Mouse (Mus musculus) testis, adult 2 months (tissue): Measurements from ENCODE around the gene Prrt1. TPM values are rescaled to one million over a fixed set of nuclear protein-coding genes. Genes with fewer than 3 reads are reported as not detected.

Experiments used
- H3K27ac ChIP-seq: fragments of 200-500 bp; 2 replicates; pipeline ENCODE4 v1.5.1; 2012; ENCODE audit warnings: low read depth, low read length; ENCODE audit not compliant: control insufficient read depth, insufficient read depth
- H3K27me3 ChIP-seq: fragments of 200-500 bp; 2 replicates; pipeline ENCODE4 v1.6.1; 2012; ENCODE audit warnings: mild to moderate bottlenecking, low read length, moderate library complexity; ENCODE audit not compliant: control insufficient read depth, insufficient read depth
- H3K36me3 ChIP-seq: fragments of 200-500 bp; 2 replicates; pipeline ENCODE4 v1.6.1; 2012; ENCODE audit warnings: mild to moderate bottlenecking, low read length; ENCODE audit not compliant: control insufficient read depth, insufficient read depth
- H3K4me1 ChIP-seq: fragments of 200-500 bp; 2 replicates; pipeline ENCODE4 v1.6.1; 2012; ENCODE audit warnings: low read length; ENCODE audit not compliant: control insufficient read depth, insufficient read depth
- H3K4me3 ChIP-seq: fragments of 200-500 bp; 2 replicates; pipeline ENCODE4 v1.5.1; 2012; ENCODE audit warnings: low read depth, mild to moderate bottlenecking, low read length, moderate library complexity, mixed read lengths; ENCODE audit not compliant: control insufficient read depth
- CTCF ChIP-seq: fragments of 200-500 bp; IDR thresholded peaks from 2 replicates; pipeline ENCODE4 v1.5.1; 2012; ENCODE audit warnings: low read depth, mild to moderate bottlenecking, inconsistent platforms, low read length, moderate library complexity; ENCODE audit not compliant: control insufficient read depth, insufficient read depth, insufficient replicate concordance
- POLR2A ChIP-seq: fragments of 200-500 bp; IDR thresholded peaks from 2 replicates; pipeline ENCODE4 v1.6.1; 2012; ENCODE audit warnings: low read depth, mild to moderate bottlenecking, inconsistent platforms, low read length, moderate library complexity; ENCODE audit not compliant: control insufficient read depth
- polyA plus RNA-seq: library from polyadenylated mRNA; depleted of rRNA; stranded (reverse); fragments of >200 nt; gene quantifications from 2 replicates; pipeline ENCODE4 v1.2.3, GENCODE M21; 2012; rRNA removed

The Prrt1 gene
- polyA plus RNA-seq, 1 experiment, result 1.6 TPM

DNA sequence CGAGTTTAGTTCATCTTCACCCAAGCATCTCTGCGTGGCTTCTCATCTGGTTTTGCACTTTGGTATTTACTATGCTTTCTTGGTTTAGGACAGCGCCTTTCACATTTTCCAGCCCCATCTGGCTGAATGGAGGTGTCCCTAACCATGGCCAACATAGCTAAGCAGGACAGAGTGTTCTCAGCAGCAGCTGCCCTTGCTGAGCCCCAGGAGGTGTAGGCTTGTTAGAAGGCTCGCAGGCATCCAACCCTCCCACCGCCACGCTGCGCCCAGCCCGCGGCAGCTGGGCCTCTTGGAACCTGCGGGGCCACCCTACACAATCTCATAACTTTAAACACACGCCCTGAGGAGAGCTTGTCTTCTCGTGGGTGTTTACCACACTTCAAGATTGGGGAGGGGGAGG, 47.3 kb downstream of the Prrt1 start:
- H3K27me3 ChIP-seq, result no peaks in the 10 kb centered on the region; the same call in 1 of the 2 replicates
- peak overlapping the region; percentile 19; the same call in 1 of the 2 replicates for H3K27ac ChIP-seq
- H3K4me3 ChIP-seq, result no peak overlapping the region
- H3K4me1 ChIP-seq, result peaks cover 21% of the 10 kb centered on the region
- TF ChIP-seq POLR2A (no peak), CTCF (no peak)
- no peaks in the 10 kb centered on the region for H3K36me3 ChIP-seq

DNA sequence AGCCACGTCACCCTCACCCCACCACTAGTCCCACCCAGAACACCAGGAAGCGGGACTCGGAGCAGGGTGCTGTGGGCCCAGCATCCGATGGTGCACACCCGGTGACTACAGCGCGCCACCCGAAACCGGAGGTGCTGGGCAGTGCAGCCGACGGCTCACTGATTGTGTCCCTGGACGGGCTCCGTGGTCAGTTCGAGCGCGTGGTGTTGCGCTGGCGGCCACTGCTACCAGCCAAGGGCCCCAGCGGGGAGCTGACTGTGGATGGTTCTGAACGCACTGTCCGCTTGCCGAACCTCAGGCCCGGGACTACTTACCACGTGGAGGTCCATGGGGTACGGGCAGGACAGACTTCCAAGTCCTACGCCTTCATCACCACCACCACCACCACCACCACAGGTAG, 50.9 kb downstream of the Prrt1 start:
- no peak overlapping the region for H3K27ac ChIP-seq
- H3K36me3 ChIP-seq, result no peaks in the 10 kb centered on the region
- peaks cover 18% of the 10 kb centered on the region for H3K4me1 ChIP-seq
- H3K4me3 ChIP-seq, result peak overlapping the region; percentile 15
- no peaks in the 10 kb centered on the region for H3K27me3 ChIP-seq
- TF ChIP-seq CTCF, result no peak
- no peak for TF ChIP-seq POLR2A

DNA sequence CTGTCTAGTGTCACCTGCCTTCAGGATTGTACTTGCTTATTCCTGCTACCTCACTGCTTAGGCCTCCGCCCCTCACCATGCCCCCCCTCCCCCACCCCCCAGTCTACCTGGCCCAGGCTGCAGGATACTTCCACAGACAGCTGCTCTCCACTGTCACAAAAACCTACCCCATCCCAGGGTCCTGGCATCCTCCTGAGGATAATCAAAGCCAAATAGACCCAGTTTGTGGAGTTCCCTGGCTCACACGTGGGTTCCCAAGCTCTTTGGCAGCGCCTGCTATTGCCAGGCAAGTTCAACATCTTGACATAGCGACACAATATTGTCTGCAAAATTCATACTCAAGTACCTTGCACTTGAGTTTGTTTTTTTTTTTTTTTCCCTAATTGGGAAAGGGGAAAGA, 51.3 kb downstream of the Prrt1 start:
- H3K27ac ChIP-seq, result no peak overlapping the region
- H3K36me3 ChIP-seq, result no peaks in the 10 kb centered on the region
- H3K27me3 ChIP-seq, result no peaks in the 10 kb centered on the region
- H3K4me1 ChIP-seq, result peaks cover 16% of the 10 kb centered on the region
- TF ChIP-seq POLR2A (no peak), CTCF (no peak)
- H3K4me3 ChIP-seq, result no peak overlapping the region

DNA sequence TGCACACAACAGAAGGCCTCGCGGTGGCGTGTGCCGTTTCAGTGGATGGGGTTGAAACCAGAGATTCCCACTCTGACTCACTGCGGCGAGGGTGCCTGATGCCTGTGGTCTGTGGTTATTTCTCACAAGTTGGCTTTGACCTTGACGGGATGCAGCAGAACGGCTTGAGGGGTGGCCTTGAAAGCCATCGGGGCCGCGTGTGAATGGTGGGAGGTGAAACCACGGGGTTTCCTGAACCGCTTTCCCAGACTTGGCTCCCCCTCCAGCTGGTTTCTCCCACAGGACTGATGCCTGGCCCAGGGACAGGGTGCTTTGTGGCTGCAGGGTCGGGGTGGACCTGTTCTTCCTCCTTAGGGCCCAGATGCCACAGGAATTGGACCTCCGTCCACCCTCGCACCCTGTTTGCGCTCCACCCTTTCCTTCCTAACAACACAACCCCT, 51.8 kb downstream of the Prrt1 start:
- H3K27me3 ChIP-seq, result no peaks in the 10 kb centered on the region
- peaks cover 16% of the 10 kb centered on the region for H3K4me1 ChIP-seq
- H3K4me3 ChIP-seq, result no peak overlapping the region
- no peaks in the 10 kb centered on the region for H3K36me3 ChIP-seq
- TF ChIP-seq POLR2A (no peak), CTCF (no peak)
- H3K27ac ChIP-seq, result peak overlapping the region; percentile 3; the same call in 1 of the 2 replicates

DNA sequence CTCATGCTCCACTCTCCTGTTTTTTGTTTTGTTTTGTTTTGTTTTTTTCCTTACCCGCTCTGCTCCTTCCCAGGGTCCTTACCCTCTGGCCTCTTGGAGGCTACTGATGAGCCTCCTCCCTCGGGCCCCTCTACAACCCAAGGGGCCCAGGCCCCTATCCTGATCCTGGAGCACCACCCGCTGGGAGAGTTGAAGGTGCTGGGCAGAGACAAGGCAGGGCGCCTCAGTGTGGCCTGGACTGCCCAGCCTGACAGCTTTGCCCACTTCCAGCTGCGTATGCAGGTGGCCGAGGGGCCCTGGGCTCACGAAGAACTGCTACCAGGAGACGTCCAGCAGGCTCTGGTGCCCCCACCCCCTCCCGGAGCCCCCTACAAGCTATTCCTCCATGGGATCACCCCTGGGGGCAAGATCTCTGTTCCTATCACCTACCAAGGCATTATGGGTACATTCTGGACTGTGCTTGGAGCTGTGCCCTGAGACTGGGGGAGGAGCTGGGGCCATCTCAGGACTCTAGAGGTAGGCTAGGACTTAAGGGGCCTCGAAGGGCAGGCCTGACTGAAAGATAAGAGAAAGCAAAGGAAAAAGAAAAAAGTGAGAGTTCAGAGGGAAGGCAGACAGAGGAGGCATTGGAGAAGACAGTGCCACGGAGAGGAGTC, 52.7 kb downstream of the Prrt1 start:
- H3K36me3 ChIP-seq, result no peaks in the 10 kb centered on the region
- no peak overlapping the region for H3K4me3 ChIP-seq
- H3K27me3 ChIP-seq, result no peaks in the 10 kb centered on the region
- TF ChIP-seq CTCF (no peak), POLR2A (no peak)
- H3K27ac ChIP-seq, result no peak overlapping the region
- peaks cover 16% of the 10 kb centered on the region for H3K4me1 ChIP-seq

Other genes starting within 250 kb of the Prrt1 start
- 883 and 1,115 TPM in 2 replicates for gene BC051142, start 230.7 kb upstream of the Prrt1 start, polyA plus RNA-seq
- gene Btnl4, start 152.2 kb upstream of the Prrt1 start, polyA plus RNA-seq, result 0.09 TPM in 1 of 2 replicates, not detected in the other
- not detected in 2 replicates for gene Btnl6, start 112.2 kb upstream of the Prrt1 start, polyA plus RNA-seq
- 7.2 and 12.3 TPM in 2 replicates for gene Notch4, start 65.3 kb upstream of the Prrt1 start, polyA plus RNA-seq
- 1.7 and 1.9 TPM in 2 replicates for gene Gpsm3, start 39.7 kb upstream of the Prrt1 start, polyA plus RNA-seq
- 9.6 and 11.2 TPM in 2 replicates for gene Pbx2, start 38.3 kb upstream of the Prrt1 start, polyA plus RNA-seq
- 0.43 and 0.66 TPM in 2 replicates for gene Ager, start 31.7 kb upstream of the Prrt1 start, polyA plus RNA-seq
- gene Rnf5, start 25.8 kb upstream of the Prrt1 start, polyA plus RNA-seq, result 56.6 and 63.4 TPM in 2 replicates
- gene Agpat1, start 25.3 kb upstream of the Prrt1 start, polyA plus RNA-seq, result 891 and 908 TPM in 2 replicates
- 0.53 and 0.54 TPM in 2 replicates for gene Egfl8, start 13.6 kb upstream of the Prrt1 start, polyA plus RNA-seq
- gene Ppt2, start 1.0 kb upstream of the Prrt1 start, polyA plus RNA-seq, result 15.9 and 20.2 TPM in 2 replicates
- gene Fkbpl, start 15.2 kb downstream of the Prrt1 start, polyA plus RNA-seq, result 156 and 172 TPM in 2 replicates
- gene Atf6b, start 17.6 kb downstream of the Prrt1 start, polyA plus RNA-seq, result 27.9 and 28.4 TPM in 2 replicates
- 0.77 and 1.9 TPM in 2 replicates for gene Tnxb, start 41.0 kb downstream of the Prrt1 start, polyA plus RNA-seq
- 15.0 and 17.6 TPM in 2 replicates for gene C4b, start 114.3 kb downstream of the Prrt1 start, polyA plus RNA-seq
- gene Cyp21a1, start 175.0 kb downstream of the Prrt1 start, polyA plus RNA-seq, result 1.1 and 1.4 TPM in 2 replicates
- 41.3 and 46.3 TPM in 2 replicates for gene Stk19, start 207.4 kb downstream of the Prrt1 start, polyA plus RNA-seq
- gene Dxo, start 207.5 kb downstream of the Prrt1 start, polyA plus RNA-seq, result 51.3 and 61.0 TPM in 2 replicates
- 137 and 142 TPM in 2 replicates for gene Skiv2l, start 220.7 kb downstream of the Prrt1 start, polyA plus RNA-seq
- gene Nelfe, start 220.9 kb downstream of the Prrt1 start, polyA plus RNA-seq, result 173 and 180 TPM in 2 replicates
- gene Cfb, start 233.0 kb downstream of the Prrt1 start, polyA plus RNA-seq, result 1.1 and 1.2 TPM in 2 replicates
- 4.0 and 4.7 TPM in 2 replicates for gene Zbtb12, start 249.9 kb downstream of the Prrt1 start, polyA plus RNA-seq